Mouse (Mus musculus): ENCODE measurements around the gene Nrxn1.

- no peak for TF ChIP-seq MAFK (IDR thresholded peaks at IDR 0.05; ENCODE audit: insufficient read depth, low read depth, low read length)
- no peak for TF ChIP-seq CHD2 (IDR thresholded peaks at IDR 0.05; ENCODE audit: low read depth, low read length)
- TF ChIP-seq ZNF384 (IDR thresholded peaks at IDR 0.05; ENCODE audit: low read depth, low read length): no peak
- no peak for TF ChIP-seq HCFC1 (IDR thresholded peaks at IDR 0.05; ENCODE audit: borderline replicate concordance, insufficient read depth, low read length)
- no peak for TF ChIP-seq ZC3H11A (IDR thresholded peaks at IDR 0.05; ENCODE audit: borderline replicate concordance, low read depth, low read length)
Observed at GRCm38 (mm10) chr17:91136859-91137258, 44.0 kb upstream of the Nrxn1 start.

All from ES-E14 (cell line).